Mouse (Mus musculus) cerebellum, postnatal 36 days (tissue): ENCODE results near the gene Smn1.
A peak's percentile ranks its signal among the peaks of the same experiment; 100 is the strongest.
"Not testable (repeated sequence)": the region's sequence is repeated elsewhere in the genome, so short reads cannot be mapped to it uniquely, and the experiment has no call there.

ENCODE experiments used
- DNase-seq, 2 experiments: peaks; one replicate each; pipeline ENCODE4 v3.0.0; 2021 to 2022; ENCODE audit warnings: mixed read lengths in 2 of 2

Gene Smn1

DNA sequence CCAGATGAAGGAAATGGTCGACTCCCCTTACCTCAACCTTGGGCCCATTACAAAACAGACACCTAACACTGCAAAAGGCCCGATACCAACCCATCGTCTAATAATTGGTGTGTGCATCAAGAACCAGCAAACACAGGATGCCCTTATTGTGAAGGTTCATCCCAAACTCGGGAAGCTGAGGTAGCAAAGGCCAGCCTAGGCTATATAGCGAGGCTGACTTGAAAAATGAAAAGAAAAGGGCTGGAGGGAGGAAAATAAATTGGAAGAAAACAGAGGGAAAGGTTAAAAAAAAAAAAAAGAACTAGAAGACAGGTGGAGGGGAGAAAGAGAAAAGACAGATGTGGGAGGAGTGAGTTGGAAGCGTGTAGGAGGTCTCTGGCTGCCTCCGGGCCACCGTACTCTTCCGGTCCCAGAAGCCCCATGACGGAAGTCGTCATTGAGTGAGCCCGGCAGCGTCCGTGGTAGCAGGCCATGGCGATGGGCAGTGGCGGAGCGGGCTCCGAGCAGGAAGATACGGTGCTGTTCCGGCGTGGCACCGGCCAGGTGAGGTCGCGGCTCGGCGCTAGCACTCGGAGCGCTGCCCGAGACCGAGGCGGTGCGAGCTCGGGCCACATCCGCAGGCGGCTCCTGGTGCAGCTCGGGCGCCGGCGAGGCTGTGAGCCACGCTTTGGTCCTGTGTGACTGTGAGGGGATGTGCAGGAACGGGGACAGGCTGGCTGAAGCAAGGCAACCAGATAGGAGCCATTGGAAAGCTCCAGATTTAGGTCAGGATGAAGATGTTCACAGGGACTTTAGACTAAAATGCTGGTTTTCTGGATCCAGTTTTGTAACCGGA is at the start of gene Smn1:
Gene Smn1, plus strand, starts transcription at position 430 of the 835 bp plus-strand sequence.
- peak; percentile 99 for DNase-seq

DNA sequence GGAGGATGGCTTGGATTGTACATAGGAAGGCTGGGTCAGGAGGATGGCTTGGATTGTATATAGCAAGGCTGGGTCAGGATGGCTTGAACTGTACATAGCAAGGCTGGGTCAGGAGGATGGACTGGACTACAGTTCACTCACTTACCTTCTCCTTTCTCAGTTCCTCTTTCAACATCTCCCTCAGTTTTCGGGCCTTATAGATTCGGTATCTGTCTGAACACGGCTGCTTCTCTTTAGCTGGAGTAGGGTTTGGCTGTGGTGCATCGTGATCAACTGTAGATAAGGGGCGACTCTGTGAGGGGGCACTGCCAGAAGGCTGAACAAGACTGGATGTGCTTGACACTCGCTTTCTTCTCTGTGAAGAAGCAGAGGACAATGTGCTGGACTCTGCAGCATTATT is 25.8 kb upstream of the Smn1 start:
- DNase-seq = no peak

DNA sequence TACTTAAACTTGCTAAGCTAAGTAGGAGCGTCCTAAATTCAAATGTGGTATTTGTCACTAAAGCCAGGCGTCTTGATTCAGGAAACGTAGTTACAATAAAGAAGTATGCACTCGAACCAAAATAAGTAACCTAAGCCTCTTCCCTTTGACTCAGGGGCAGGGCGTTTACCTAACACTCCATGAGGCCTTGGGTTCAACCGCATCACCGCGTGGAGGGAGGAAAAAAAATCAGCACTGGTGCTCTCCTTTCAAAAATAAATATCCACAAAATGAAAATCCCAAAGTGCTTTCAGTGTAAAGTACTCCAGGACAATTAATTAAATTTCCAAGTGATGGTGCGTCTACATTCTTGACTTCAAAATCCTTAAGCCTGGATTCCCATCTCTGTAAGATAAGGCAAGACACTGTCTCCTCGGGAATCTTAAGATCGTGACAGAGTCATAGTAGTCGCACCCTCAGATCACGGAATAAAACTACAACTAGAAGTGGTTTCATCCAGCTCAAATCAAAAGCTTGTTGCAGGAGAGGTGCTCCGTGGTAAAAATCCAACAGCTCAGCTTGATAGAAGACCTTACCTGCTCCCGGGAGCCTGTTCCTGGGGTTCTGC is 21.5 kb upstream of the Smn1 start:
- DNase-seq = no peak

DNA sequence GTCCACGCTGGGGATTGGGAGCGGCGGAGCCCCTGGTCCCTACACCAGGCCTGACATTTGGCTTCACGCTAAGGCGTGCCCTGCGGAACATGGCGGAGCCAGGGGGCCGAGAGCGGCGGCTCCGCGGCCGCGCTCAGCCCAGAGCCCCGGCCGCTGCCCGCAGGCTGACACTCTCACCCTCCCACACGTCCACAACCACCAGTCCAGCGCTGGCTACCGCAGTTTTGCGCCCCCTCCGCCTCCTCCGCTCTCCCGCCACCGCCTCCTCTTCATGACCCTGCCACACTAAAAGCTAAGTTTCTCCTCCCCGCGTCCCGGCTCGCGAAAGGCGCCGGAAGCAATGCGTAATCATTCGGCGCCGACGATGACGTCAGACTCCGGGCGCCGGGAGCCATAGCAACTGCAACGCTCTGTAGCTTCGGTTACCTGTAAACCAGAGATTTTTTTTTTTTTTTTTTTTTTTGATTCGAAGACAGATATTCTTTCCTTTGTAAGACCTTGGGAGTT is 20.9 kb upstream of the Smn1 start, which contains the start of gene Bdp1:
Gene Bdp1, minus strand, starts transcription at position 323 of the 507 bp plus-strand sequence.
- peak; percentile 94 to 97 for DNase-seq

DNA sequence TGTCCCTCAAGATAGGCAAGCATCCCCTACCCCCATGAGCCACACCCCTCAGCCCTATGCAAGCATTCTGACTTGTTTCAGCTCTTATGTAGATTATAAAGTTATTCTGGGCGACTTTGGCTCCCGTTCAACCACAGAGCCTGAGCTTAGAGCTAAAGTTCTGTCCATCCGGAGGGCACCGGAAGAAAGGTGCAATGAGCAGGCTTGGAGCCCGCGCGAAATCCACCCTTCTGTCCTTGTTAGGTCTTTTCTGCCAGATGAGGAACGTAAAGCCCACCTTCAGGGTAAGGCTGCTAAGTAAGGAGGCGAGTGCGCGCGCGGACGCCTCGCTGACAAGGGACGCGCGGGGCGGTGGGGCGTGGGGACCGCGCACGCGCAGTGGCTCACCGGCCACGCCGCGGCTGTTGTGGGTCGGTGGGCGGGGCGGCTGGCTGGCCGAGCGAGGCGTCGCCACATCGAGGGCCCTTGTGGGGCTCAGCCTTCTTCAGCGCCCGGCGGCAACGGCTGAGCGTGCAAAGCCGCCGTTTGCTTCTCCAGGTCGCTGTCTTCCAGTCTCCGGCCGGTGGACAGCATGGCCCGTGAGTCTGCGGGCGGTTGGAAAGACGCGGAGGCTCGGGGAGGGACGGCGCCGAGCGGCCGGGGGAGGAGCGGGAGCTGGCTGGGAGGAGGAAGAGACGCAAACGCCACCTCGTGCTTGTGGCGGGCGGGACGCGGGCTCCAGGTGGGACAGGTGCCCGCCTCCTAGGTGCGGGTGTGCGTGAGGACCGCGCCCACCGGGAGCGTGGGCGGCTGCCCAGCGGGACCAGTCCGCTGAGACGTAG is 16.8 kb upstream of the Smn1 start, which contains the start of gene Serf1:
Gene Serf1, plus strand, starts transcription at position 361 of the 821 bp plus-strand sequence.
- peak; percentile 79 to 83 for DNase-seq

DNA sequence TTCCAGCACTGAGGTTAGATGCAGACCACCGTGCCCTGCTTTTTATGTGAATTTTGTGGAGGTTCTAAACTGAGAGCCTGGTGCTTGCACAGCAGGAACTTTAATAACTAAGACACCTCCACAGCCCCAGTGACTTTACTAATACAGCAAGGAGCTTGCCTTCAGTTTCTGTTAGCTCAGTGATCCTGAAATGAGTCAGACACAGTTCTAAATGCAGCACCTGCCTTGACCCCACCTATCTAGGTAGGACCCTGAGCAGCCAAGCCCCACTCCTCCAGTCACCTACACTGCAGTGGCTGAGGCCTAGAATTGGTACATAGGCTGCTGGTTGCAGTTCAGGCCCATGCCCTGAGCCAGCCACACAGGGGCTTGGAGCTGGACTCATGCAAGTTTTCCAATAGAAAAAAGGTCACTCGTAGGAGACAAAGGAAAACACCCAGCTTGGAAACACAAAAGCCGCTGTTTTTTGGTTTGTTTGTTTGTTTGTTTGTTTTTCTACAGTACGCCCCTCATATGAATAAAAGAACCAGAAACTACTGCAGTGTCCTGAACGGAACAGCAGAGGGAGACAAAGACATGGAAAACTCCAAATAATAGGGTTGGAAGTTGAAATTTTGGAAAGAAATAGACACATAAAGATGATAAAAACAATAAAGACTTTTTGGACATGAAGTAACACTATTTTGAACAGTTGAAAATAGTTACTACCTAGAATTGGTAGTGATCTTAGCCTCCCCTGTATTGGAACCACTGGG is 12.3 kb upstream of the Smn1 start:
- DNase-seq = peak in 1 of 2 experiments; percentile 17

DNA sequence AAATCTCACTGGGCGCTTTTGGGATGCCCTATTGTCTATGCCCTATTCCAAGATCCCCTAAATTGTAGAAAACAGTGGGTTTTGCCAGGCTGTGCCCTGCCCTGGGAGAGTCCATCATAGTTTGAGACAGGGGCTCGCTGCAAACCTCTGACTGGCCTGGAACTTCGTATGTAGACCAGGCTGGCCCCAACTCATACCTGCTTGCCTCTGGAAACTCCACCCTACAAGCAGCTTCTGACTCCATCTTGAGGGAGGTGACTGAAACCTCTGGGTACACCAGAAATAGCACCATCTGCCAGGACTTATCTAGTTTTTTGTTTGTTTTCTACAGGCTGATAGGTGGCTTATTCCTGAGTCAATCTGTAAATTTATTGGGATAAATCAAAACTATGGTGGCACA is 682 bp upstream of the Smn1 start:
- DNase-seq = no peak

DNA sequence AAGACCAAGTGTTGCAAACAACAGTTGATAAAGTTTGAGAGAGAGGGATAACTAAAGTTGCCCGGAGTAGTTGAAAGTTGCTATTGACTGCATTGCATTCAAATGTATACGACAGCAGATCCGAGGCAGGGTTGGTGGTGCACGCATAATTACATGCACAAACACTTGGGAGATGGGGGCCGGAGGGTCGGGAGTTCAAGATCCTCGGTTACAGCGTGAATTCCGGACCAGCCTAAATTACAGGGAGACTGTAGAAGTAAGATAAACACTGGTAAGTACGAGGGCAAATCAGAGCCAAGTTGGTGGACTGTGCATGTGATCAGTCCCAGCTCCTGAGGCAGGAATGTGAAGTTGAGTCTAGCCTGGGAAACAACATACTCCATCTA is 599 bp downstream of the Smn1 start:
- DNase-seq = no peak

DNA sequence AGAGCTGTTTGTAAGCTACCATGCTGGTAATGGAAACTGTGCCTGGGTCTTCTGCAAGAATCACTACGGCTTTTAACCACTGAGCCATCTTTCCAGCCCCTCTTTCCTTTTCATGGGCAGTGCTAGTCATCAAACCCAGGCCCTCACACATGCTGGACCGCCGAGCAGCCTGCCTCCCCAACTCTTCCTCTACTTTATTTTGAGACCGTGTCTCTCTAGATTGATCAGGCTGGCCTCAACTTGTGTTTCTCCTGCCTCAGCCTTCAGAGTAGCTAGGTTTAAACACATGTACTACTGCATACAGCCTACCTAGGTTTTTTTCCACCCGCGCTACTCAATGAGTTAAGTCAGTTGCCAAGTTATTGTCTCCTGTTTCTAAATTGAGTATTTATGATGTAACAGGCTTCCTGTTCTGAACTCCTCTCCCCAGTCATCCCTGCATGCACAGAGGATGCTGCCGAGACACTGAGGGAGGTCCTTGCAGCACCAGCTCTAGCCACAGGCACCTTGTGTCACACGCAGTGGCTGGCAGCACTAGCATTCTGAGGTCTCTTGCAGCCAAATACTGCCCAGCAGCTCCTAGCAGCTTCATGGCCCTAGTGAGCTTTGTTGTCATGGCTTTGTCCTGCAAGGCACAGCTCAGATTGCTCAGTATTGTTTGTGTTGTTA is 17.1 kb downstream of the Smn1 start:
- no peak for DNase-seq

DNA sequence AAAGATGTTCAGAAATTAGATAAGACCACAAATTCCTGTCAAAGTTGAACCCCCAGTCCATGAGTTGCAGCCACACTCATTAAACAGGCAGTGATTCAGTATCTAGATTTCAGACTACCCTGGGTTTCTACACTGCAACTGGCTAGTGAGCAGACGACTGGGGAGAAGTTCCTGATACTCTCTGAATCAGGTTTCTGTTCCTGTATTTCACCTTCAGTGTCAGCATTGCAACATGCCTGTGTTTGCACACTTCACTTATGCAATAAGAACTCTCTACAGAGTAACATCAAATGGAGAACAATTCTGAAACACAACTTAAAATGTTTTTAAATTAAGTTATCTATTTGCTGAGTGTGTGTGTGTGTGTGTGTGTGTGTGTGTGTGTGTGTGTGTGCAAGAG is 28.0 kb downstream of the Smn1 start:
- no peak for DNase-seq

DNA sequence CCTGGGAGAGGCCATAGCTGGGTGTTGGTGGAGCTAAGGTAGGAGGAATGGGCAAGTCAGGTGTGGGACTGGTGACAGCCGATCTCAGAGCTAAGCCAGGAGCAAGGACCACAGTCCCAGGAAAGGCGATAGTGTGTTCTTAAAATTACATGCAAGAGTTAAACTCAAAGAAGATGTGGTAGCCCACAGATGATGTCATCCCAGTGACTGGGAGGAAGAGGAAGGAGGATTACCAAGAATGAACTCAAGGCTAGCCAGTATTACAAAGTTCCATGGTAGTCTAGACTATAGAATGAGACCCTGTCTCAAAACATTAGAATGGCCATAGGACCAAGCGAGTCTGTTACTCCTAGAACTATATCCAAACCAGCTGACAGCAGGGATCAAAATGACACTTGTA is 32.0 kb downstream of the Smn1 start:
- DNase-seq = no peak

DNA sequence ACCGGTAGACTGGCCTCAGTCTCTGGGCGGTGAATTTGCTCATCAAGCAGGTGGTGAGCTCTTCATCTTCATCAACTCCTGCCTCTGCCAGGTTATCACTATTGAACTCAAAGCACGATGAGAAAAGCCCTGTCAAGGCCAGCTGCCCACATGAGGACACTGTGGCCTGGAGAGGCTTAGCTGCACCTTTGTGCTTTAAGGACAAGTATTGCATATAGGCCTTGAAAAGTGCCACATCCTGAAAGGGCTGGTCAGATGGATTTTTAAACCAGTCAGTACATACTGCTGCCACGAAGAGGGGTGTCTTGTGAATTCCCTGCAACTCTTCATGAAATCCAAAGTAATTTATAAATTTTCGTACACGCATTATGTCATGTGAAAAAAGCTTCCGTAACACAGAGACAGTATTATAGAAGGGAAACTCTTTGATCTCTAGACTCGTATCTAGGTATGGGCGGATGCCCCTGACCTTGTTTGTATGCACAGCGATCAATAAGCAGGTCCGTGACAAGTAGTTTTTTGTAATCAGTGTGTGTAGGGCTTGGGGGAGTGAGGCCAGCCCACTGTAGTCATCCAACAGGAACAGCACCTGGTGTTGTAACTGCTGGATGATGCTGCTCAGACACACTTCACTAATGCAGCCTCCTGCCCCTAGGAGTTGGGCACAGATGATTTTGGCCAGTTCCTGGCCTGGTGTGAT is 36.7 kb downstream of the Smn1 start:
- not testable (repeated sequence) for DNase-seq

DNA sequence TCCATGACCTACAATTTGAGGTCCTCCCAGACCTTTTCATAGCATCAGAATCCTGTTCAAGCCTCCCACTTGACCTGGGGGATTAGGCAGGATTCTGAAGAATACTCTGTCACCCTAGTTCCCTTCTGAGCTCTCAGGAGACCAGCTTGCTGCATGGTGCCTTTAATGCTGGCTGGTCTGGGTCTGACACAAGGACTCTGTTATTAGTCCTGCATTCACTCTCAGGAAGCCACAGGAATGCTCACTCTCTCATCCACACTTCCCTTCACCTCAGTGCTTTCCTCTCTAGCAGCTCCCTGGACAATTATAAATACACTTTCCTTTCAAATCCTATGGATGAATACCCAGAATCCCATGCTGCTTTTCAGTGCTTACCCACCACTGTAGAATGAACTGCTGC is 37.8 kb downstream of the Smn1 start:
- DNase-seq = not testable (repeated sequence)

DNA sequence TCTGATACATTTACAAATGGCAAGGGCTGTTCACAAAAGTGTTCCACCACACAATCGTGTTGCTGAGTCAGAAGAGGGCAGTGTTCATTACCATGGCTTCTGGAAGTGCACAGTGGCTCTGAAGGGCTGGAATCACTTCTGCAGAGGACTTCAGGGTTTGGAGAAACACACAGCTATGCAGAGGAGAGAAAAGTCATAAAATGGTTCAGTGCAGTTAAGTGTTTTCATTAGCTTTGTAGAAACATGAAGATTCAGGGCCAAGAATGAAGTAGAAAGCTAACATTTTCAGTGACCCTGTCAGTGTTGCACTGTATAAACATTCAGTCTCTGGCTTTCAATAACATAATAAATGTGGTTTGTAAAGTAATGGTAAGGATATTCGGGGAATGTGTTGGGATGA is 41.7 kb downstream of the Smn1 start:
- not testable (repeated sequence) for DNase-seq

DNA sequence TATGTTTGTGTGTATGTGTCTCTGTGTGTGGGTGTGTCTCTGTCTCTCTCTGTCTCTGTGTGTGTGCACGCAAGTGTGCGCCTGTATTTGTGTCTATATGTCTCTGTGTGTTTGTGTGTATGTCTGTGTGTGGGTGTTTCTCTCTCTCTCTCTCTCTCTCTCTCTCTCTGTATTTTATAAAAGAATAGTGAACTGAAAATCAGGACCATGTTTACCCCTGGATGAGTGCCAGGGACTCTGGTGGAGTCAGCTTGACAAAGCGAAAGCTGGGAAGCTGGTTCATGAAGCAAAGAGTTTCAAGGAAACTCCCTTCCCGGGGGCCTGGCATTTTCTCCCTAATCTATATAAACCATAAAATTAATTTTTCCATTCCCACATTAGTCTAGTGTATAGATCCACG is 49.7 kb downstream of the Smn1 start:
- DNase-seq = not testable (repeated sequence)

DNA sequence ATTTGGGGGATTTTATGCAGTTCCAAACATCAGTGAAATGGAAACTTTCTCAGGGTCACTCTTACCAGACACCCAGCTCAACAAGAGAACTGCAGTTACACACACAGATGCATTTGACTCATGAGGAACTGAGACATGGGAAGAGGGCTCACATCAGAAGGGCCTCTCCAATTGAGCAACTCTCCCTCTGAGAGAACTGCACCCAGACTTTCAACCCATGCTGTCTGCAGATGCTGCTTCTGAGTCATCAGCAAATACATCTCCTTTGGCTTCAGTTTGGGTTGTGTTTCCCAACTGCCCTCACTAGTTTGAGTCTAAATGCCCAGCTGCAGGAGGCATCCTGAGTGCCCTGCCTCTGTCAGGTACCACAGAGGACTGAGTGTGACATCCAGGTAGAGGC is 58.5 kb downstream of the Smn1 start:
- DNase-seq = not testable (repeated sequence)
